Mouse (Mus musculus): ENCODE results near the gene Mctp1.

Gene Mctp1

GRCm38 (mm10) chr13:76620525-76620924 is 236.2 kb downstream of the Mctp1 start:
- DNase-seq = no peak

GRCm38 (mm10) chr13:76633707-76634106 is 249.4 kb downstream of the Mctp1 start:
- DNase-seq = no peak

- DNase-seq = no peak
Observed at GRCm38 (mm10) chr13:76638282-76638681, 253.9 kb downstream of the Mctp1 start.

- no peak for DNase-seq
Observed at GRCm38 (mm10) chr13:76659523-76659922, 275.2 kb downstream of the Mctp1 start.

- DNase-seq = no peak
Observed at GRCm38 (mm10) chr13:76681286-76681685, 297.0 kb downstream of the Mctp1 start.

GRCm38 (mm10) chr13:76689349-76689748 is 305.0 kb downstream of the Mctp1 start:
- no peak for DNase-seq

- no peak for DNase-seq
Observed at GRCm38 (mm10) chr13:76690143-76690542, 305.8 kb downstream of the Mctp1 start.

- no peak for DNase-seq
Observed at GRCm38 (mm10) chr13:76690697-76691096, 306.4 kb downstream of the Mctp1 start.

- no peak for DNase-seq
Observed at GRCm38 (mm10) chr13:76734013-76734412, 349.7 kb downstream of the Mctp1 start.

GRCm38 (mm10) chr13:76750663-76751429 is 366.5 kb downstream of the Mctp1 start:
- DNase-seq = no peak

- peak; percentile 21 for DNase-seq
Observed at GRCm38 (mm10) chr13:76759832-76760490, 375.6 kb downstream of the Mctp1 start.

- no peak for DNase-seq
Observed at GRCm38 (mm10) chr13:76799662-76800061, 415.3 kb downstream of the Mctp1 start.

GRCm38 (mm10) chr13:76801126-76801632 is 416.8 kb downstream of the Mctp1 start:
- no peak for DNase-seq

GRCm38 (mm10) chr13:76802051-76802728 is 417.9 kb downstream of the Mctp1 start:
- no peak for DNase-seq

GRCm38 (mm10) chr13:76802926-76803325 is 418.6 kb downstream of the Mctp1 start:
- DNase-seq = no peak

- DNase-seq = no peak
Observed at GRCm38 (mm10) chr13:76803799-76804198, 419.5 kb downstream of the Mctp1 start.

GRCm38 (mm10) chr13:76808871-76809390 is 424.6 kb downstream of the Mctp1 start:
- DNase-seq = no peak

GRCm38 (mm10) chr13:76809802-76810201 is 425.5 kb downstream of the Mctp1 start:
- no peak for DNase-seq

GRCm38 (mm10) chr13:76810496-76810939 is 426.2 kb downstream of the Mctp1 start:
- DNase-seq = no peak

GRCm38 (mm10) chr13:76823083-76823482 is 438.7 kb downstream of the Mctp1 start:
- no peak for DNase-seq

- no peak for DNase-seq
Observed at GRCm38 (mm10) chr13:76824932-76825694, 440.8 kb downstream of the Mctp1 start.

- DNase-seq = no peak
Observed at GRCm38 (mm10) chr13:76827738-76828137, 443.4 kb downstream of the Mctp1 start.
